20 mouse cellular contexts compared by ENCODE assay signal in the genomic region with DNA sequence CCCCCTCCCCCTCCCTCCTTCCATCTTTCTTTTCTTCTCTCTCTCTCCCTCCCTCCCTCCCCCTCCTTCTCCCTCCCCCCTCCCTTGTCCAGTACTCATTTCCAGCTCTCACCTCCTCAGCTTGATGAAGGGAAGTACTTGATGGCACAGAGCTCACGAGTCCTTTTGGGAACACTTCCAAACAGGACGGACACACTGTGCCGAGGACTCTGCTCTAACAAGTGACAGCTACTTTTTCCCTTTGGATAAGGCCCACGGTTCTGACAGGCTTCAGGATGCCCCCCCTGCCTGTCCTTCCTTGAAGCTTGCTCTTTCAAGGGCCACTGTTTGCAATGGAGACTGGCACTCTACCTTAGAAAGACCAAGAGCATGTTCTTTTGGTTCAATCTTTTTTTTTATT.
A peak's percentile ranks its signal among the peaks of the same experiment; 100 is the strongest.
DNase-seq lines count a peak whose midpoint lies in the region; ATAC-seq and TF ChIP-seq lines count a peak whose summit lies in the region.
"Had no signal": no experiment of that assay in that cellular context is flagged by ENCODE, and none has a peak within 500 bp of the region (broad histone marks: within the 10 kb centered on the region; RNA-seq: fewer than 3 reads in every experiment).

No protein-coding gene starts in this region.

- no peak overlapping the region for H3K27ac ChIP-seq in heart, embryonic 12.5 days (ENCODE audit: poor library complexity, severe bottlenecking)
- H3K27ac ChIP-seq: hindbrain, embryonic 12.5 days had no signal

- no peaks in the 10 kb centered on the region for H3K27me3 ChIP-seq in heart, embryonic 12.5 days (replicated peaks)
- H3K27me3 ChIP-seq: hindbrain, embryonic 12.5 days; liver, embryonic 13.5 days had no signal

- 20% methylated on average over 4 of the region's 4 CpGs for WGBS in heart, embryonic 12.5 days
- WGBS in lung, adult 2 months, result 12% methylated on average over 4 of the region's 4 CpGs

- intact Hi-C loops in heart, postnatal 10 days (cut with DNase I), result no loop called here

- H3K9me3 ChIP-seq in heart, embryonic 12.5 days (replicated peaks), result no peaks in the 10 kb centered on the region
- H3K9me3 ChIP-seq: hindbrain, embryonic 12.5 days; liver, embryonic 13.5 days had no signal

- no peak overlapping the region for H3K9ac ChIP-seq in heart, embryonic 12.5 days
- H3K9ac ChIP-seq: hindbrain, embryonic 12.5 days had no signal

- H3K4me3 ChIP-seq in heart, embryonic 12.5 days, result no peak overlapping the region
- H3K4me3 ChIP-seq in lung, adult 2 months (replicated peaks; ENCODE audit: extremely low read depth, low read depth, low read length), result no peak overlapping the region
- H3K4me3 ChIP-seq: erythroblast, embryonic 14.5 days; hindbrain, embryonic 12.5 days had no signal

- TF ChIP-seq CTCF in lung, adult 2 months (IDR thresholded peaks at IDR 0.05; ENCODE audit: insufficient read depth, low read length), result no peak

- H3K4me1 ChIP-seq in heart, embryonic 12.5 days (replicated peaks), result peaks cover 22% of the 10 kb centered on the region
- peaks cover 3% of the 10 kb centered on the region for H3K4me1 ChIP-seq in lung, adult 2 months (ENCODE audit: control insufficient read depth, insufficient read depth, low read length)
- H3K4me1 ChIP-seq: hindbrain, embryonic 12.5 days had no signal

- DNase-seq in heart, postnatal 10 days, result no peak
- DNase-seq in lung, adult 18-20 months, result peak; percentile 55 to 59
- DNase-seq in lung, adult 2 months, result no peak
- DNase-seq in kidney, postnatal 36 days, result peak; percentile 59 to 73
- peak; percentile 76 for DNase-seq in lung, postnatal 36 days
- DNase-seq in spleen, postnatal 14 days (ENCODE audit: low spot score in 2 of 2), result no peak
- DNase-seq in testis, postnatal 10 days (ENCODE audit: low spot score), result no peak
- DNase-seq: adrenal gland, postnatal 10 days; B cell, adult 2 months; cerebellum, adult 18-20 months; left cerebral cortex, postnatal 4 days; liver, embryonic 13.5 days; right cerebral cortex, adult 18-20 months; thymus, postnatal 36 days had no signal

- 0 out of 2 replicates have a peak overlapping the region, but pooled peaks have one; percentile 5 for H3K4me2 ChIP-seq in heart, embryonic 12.5 days
- H3K4me2 ChIP-seq: hindbrain, embryonic 12.5 days had no signal

- H3K36me3 ChIP-seq in heart, embryonic 12.5 days, result no peaks in the 10 kb centered on the region
- H3K36me3 ChIP-seq: hindbrain, embryonic 12.5 days; liver, embryonic 13.5 days had no signal

- no peak for ATAC-seq in heart, embryonic 12.5 days (ENCODE audit: insufficient number of reproducible peaks, low FRiP score)
- ATAC-seq: forebrain, embryonic 14.5 days; inflammation-experienced regulatory T-cells, adult 6 months; midbrain, embryonic 16.5 days had no signal

- TF ChIP-seq POLR2A in lung, adult 2 months (IDR thresholded peaks at IDR 0.05; ENCODE audit: borderline replicate concordance, extremely low read depth, low read depth, low read length), result no peak

Comparison
In these comparisons a context has a peak if more than half of its experiments do, and no peak if none do; other contexts are left out.
1. DNase-seq: peak in lung, adult 18-20 months (2 of 2), kidney, postnatal 36 days (2 of 2) and lung, postnatal 36 days (single experiment); none in heart, postnatal 10 days (0 of 2), lung, adult 2 months (single experiment), spleen, postnatal 14 days (0 of 2) and testis, postnatal 10 days (single experiment).